Mouse (Mus musculus) brain, embryonic 14.5 days (tissue): ENCODE measurements around the gene Unc119.

ENCODE experiments used
- CTCF ChIP-seq: fragments of 200-500 bp; IDR thresholded peaks from 2 replicates; pipeline ENCODE4 v1.5.1; 2012; ENCODE audit warnings: inconsistent platforms, mild to moderate bottlenecking, moderate library complexity, borderline replicate concordance; ENCODE audit not compliant: insufficient read depth, insufficient read length; ENCODE audit errors: extremely low read depth
- POLR2A ChIP-seq: fragments of 200-500 bp; IDR thresholded peaks from 2 replicates; pipeline ENCODE4 v1.6.1; 2012; ENCODE audit warnings: mild to moderate bottlenecking, inconsistent platforms, borderline replicate concordance; ENCODE audit not compliant: poor library complexity, insufficient read depth, insufficient read length, severe bottlenecking; ENCODE audit errors: extremely low read depth

DNA sequence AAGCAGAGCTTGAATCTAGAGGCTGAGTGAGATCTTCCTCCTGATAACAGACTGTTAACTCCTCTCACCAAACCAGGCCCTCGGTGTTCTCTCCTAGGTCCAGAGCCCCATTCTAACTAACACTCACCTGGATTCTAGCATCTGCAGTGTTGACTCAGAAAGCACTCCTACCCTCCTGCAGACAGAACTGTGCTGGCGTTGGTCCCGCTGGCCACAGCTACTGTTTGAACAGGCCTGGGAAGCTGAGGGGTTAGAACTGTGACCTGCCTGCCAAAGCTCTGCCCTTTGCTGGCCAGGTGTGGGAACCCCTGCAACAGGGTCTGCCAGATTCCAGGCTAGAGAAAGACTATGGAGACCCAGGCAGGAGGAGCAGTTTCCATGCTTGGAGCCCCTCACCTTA, 49.4 kb downstream of the Unc119 start:
- no peak for TF ChIP-seq POLR2A
- no peak for TF ChIP-seq CTCF
